Mouse (Mus musculus): ENCODE results near the gene Ostf1.
"Not testable (repeated sequence)": the region's sequence is repeated elsewhere in the genome, so short reads cannot be mapped to it uniquely, and the experiment has no call there.

DNA sequence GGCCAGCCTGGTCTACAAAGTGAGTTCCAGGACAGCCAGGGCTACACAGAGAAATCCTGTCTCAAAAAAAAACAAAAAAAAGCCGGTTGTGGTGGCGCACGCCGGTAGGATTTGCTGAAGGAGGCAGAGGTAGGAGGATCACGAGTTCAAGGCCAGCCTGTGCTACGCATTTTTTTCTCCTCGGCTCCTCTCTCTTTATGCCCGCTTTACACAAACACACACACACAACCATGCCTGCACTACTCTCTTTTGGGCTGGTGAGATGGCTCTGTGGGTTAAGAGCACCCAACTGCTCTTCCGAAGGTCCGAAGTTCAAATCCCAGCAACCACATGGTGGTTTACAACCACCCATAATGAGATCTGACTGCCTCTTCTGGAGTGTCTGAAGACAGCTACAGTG, 42.8 kb downstream of the Ostf1 start:
- not testable (repeated sequence) for TF ChIP-seq POLR2A (IDR thresholded peaks at IDR 0.05; ENCODE audit: borderline replicate concordance, low read depth, low read length); CTCF (IDR thresholded peaks at IDR 0.05; ENCODE audit: low read depth, low read length)

Data from bone marrow macrophage, adult 2 months (primary cell).